17 mouse cellular contexts compared by ENCODE assay signal in genomic region chr15:82183596-82183995, GRCm38 (mm10). TPM values are rescaled to one million over a fixed set of nuclear protein-coding genes. Genes with fewer than 3 reads are reported as not detected.
DNase-seq lines count a peak whose midpoint lies in the region; ATAC-seq lines count a peak whose summit lies in the region.
"Had no signal": no experiment of that assay in that cellular context is flagged by ENCODE, and none has a peak within 500 bp of the region (broad histone marks: within the 10 kb centered on the region; RNA-seq: fewer than 3 reads in every experiment).

No protein-coding gene starts in this region.

- no peak overlapping the region for H3K4me2 ChIP-seq in hindbrain, embryonic 12.5 days (replicated peaks)
- peak overlapping the region; percentile 70 for H3K4me2 ChIP-seq in liver, embryonic 16.5 days (ENCODE audit: low read depth, low read length)
- H3K4me2 ChIP-seq: lung, embryonic 15.5 days; neural tube, embryonic 12.5 days had no signal

- peak overlapping the region; percentile 51 for H3K4me3 ChIP-seq in erythroblast, embryonic 14.5 days (replicated peaks)
- H3K4me3 ChIP-seq in hindbrain, embryonic 10.5 days, result no peak overlapping the region
- no peak overlapping the region for H3K4me3 ChIP-seq in hindbrain, embryonic 12.5 days
- peak overlapping the region; percentile 62 for H3K4me3 ChIP-seq in megakaryocyte, embryonic 14.5 days (replicated peaks)
- peak overlapping the region; percentile 39 for H3K4me3 ChIP-seq in liver, embryonic 16.5 days (ENCODE audit: low read depth, low read length)
- H3K4me3 ChIP-seq: lung, embryonic 15.5 days; neural tube, embryonic 12.5 days had no signal

- DNase-seq in hindbrain, embryonic 10.5 days (ENCODE audit: low spot score), result no peak
- DNase-seq in gastrocnemius, postnatal 36 days, result no peak
- DNase-seq: cerebellum, adult 11-12 months; gastrocnemius, postnatal 14 days; heart, postnatal 4 days; left cerebral cortex, postnatal 4 days; right cerebral cortex, postnatal 4 days had no signal

- intact Hi-C loops in gastrocnemius, postnatal 36 days (cut with DNase I), result no loop called here

- no peak for ATAC-seq in erythroblast, adult 5-6 weeks (replicated peaks; ENCODE audit: low FRiP score, poor library complexity, severe bottlenecking)
- ATAC-seq in hindbrain, embryonic 12.5 days (ENCODE audit: low FRiP score), result no peak
- ATAC-seq in megakaryocyte, adult 5-6 weeks (ENCODE audit: poor library complexity, severe bottlenecking), result no peak
- peak; percentile 15 for ATAC-seq in liver, embryonic 16.5 days (ENCODE audit: low read depth)

- peaks cover 74% of the 10 kb centered on the region for H3K4me1 ChIP-seq in erythroblast, embryonic 14.5 days (ENCODE audit: control insufficient read depth)
- H3K4me1 ChIP-seq in hindbrain, embryonic 10.5 days (replicated peaks), result 0 out of 2 replicates have a peak, but pooled peaks cover 5% of the 10 kb centered on the region
- no peaks in the 10 kb centered on the region for H3K4me1 ChIP-seq in hindbrain, embryonic 12.5 days
- peaks cover 80% of the 10 kb centered on the region for H3K4me1 ChIP-seq in megakaryocyte, embryonic 14.5 days
- peaks cover 64% of the 10 kb centered on the region for H3K4me1 ChIP-seq in liver, embryonic 16.5 days (ENCODE audit: control insufficient read depth, low read depth, low read length)
- H3K4me1 ChIP-seq: lung, embryonic 15.5 days; neural tube, embryonic 12.5 days had no signal

- H3K27ac ChIP-seq in hindbrain, embryonic 10.5 days, result peak overlapping the region; percentile 19
- no peak overlapping the region for H3K27ac ChIP-seq in hindbrain, embryonic 12.5 days
- peak overlapping the region; percentile 89 for H3K27ac ChIP-seq in liver, embryonic 16.5 days (ENCODE audit: low read length)
- H3K27ac ChIP-seq: lung, embryonic 15.5 days; neural tube, embryonic 12.5 days had no signal

- WGBS in hindbrain, embryonic 10.5 days, result 66% methylated on average over 10 of the region's 10 CpGs
- WGBS in hindbrain, embryonic 12.5 days, result 75% methylated on average over 10 of the region's 10 CpGs
- WGBS in liver, embryonic 16.5 days (ENCODE audit: insufficient replicate concordance), result 64% methylated on average over 10 of the region's 10 CpGs

- H3K9ac ChIP-seq in hindbrain, embryonic 12.5 days, result no peak overlapping the region
- peak overlapping the region; percentile 61 for H3K9ac ChIP-seq in liver, embryonic 16.5 days (ENCODE audit: low read depth, low read length)
- H3K9ac ChIP-seq: lung, embryonic 15.5 days; neural tube, embryonic 12.5 days had no signal

- H3K27me3 ChIP-seq in erythroblast, embryonic 14.5 days (ENCODE audit: control insufficient read depth), result no peaks in the 10 kb centered on the region; the same call in 1 of the 2 replicates
- no peaks in the 10 kb centered on the region for H3K27me3 ChIP-seq in hindbrain, embryonic 10.5 days (ENCODE audit: insufficient read depth, poor library complexity, severe bottlenecking)
- no peaks in the 10 kb centered on the region for H3K27me3 ChIP-seq in hindbrain, embryonic 12.5 days
- no peaks in the 10 kb centered on the region for H3K27me3 ChIP-seq in megakaryocyte, embryonic 14.5 days (replicated peaks)
- no peaks in the 10 kb centered on the region for H3K27me3 ChIP-seq in liver, embryonic 16.5 days (ENCODE audit: control insufficient read depth, insufficient read depth, low read depth, low read length)
- H3K27me3 ChIP-seq: CH12.LX; lung, embryonic 15.5 days; neural tube, embryonic 12.5 days had no signal

- H3K36me3 ChIP-seq in erythroblast, embryonic 14.5 days (ENCODE audit: control insufficient read depth), result peaks cover 100% of the 10 kb centered on the region
- H3K36me3 ChIP-seq in hindbrain, embryonic 10.5 days, result peaks cover 100% of the 10 kb centered on the region
- H3K36me3 ChIP-seq in hindbrain, embryonic 12.5 days, result peaks cover 100% of the 10 kb centered on the region
- peaks cover 100% of the 10 kb centered on the region for H3K36me3 ChIP-seq in megakaryocyte, embryonic 14.5 days (replicated peaks; ENCODE audit: low read length)
- H3K36me3 ChIP-seq in liver, embryonic 16.5 days (ENCODE audit: control insufficient read depth, insufficient read depth), result peaks cover 60% of the 10 kb centered on the region

- peaks cover 38% of the 10 kb centered on the region for H3K9me3 ChIP-seq in erythroblast, embryonic 14.5 days (ENCODE audit: control insufficient read depth, low read length)
- peaks cover 36% of the 10 kb centered on the region for H3K9me3 ChIP-seq in hindbrain, embryonic 10.5 days
- H3K9me3 ChIP-seq in hindbrain, embryonic 12.5 days (replicated peaks), result peaks cover 6% of the 10 kb centered on the region; the same call in 1 of the 2 replicates
- peaks cover 24% of the 10 kb centered on the region for H3K9me3 ChIP-seq in megakaryocyte, embryonic 14.5 days
- H3K9me3 ChIP-seq in liver, embryonic 16.5 days (replicated peaks; ENCODE audit: control insufficient read depth, low read length), result peaks cover 4% of the 10 kb centered on the region
- H3K9me3 ChIP-seq: lung, embryonic 15.5 days had no signal

RNA-seq across cellular contexts. Expression of gene Shisa8, which starts 29.0 kb away (rescaled TPM):
- 0.03 TPM in 2 replicates for polyA plus RNA-seq in erythroblast, embryonic 14.5 days (2012)
- total RNA-seq in erythroblast, adult 5-6 weeks (2015; ENCODE audit: low replicate concordance), result not detected in 2 replicates
- not detected in 2 replicates for total RNA-seq in erythroblast, adult 5-6 weeks (2017; ENCODE audit: low replicate concordance)
- polyA plus RNA-seq in hindbrain, embryonic 10.5 days (2016; fragmentation: Nextera tagmentation; extraction: Ambion mirVana), result 1.6 and 1.8 TPM in 2 replicates
- polyA plus RNA-seq in hindbrain, embryonic 12.5 days (2016; fragmentation: Nextera tagmentation; extraction: Ambion mirVana), result 1.6 and 1.7 TPM in 2 replicates
- polyA plus RNA-seq in megakaryocyte, embryonic 14.5 days (2012; ENCODE audit: insufficient read depth, low replicate concordance), result 0.89 TPM in 1 of 2 replicates, not detected in the other
- 0.14 TPM in 1 of 2 replicates, not detected in the other for total RNA-seq in megakaryocyte, adult 5-6 weeks (2015)
- total RNA-seq in megakaryocyte, adult 5-6 weeks (2017), result not detected in 2 replicates
- 0.11 TPM in 2 replicates for polyA plus RNA-seq in liver, embryonic 16.5 days (2015; fragmentation: Nextera tagmentation; extraction: Ambion mirVana)
- total RNA-seq in gastrocnemius, postnatal 36 days (2021), result not detected
- total RNA-seq: megakaryocyte-erythroid progenitor cell, adult 5-6 weeks had no signal

RNA-seq across cellular contexts. Expression of gene Srebf2, which starts 36.6 kb away (rescaled TPM):
- polyA plus RNA-seq in erythroblast, embryonic 14.5 days (2012), result 14.2 and 17.0 TPM in 2 replicates
- 9.0 and 12.5 TPM in 2 replicates for total RNA-seq in erythroblast, adult 5-6 weeks (2015; ENCODE audit: low replicate concordance)
- 11.2 and 15.5 TPM in 2 replicates for total RNA-seq in erythroblast, adult 5-6 weeks (2017; ENCODE audit: low replicate concordance)
- polyA plus RNA-seq in hindbrain, embryonic 10.5 days (2016; fragmentation: Nextera tagmentation; extraction: Ambion mirVana), result 211 and 242 TPM in 2 replicates
- polyA plus RNA-seq in hindbrain, embryonic 12.5 days (2016; fragmentation: Nextera tagmentation; extraction: Ambion mirVana), result 230 and 244 TPM in 2 replicates
- polyA plus RNA-seq in megakaryocyte, embryonic 14.5 days (2012; ENCODE audit: insufficient read depth, low replicate concordance), result 351 and 1,948 TPM in 2 replicates
- 39.0 and 40.7 TPM in 2 replicates for total RNA-seq in megakaryocyte, adult 5-6 weeks (2015)
- total RNA-seq in megakaryocyte, adult 5-6 weeks (2017), result 39.8 and 40.7 TPM in 2 replicates
- polyA plus RNA-seq in liver, embryonic 16.5 days (2015; fragmentation: Nextera tagmentation; extraction: Ambion mirVana), result 51.9 and 53.2 TPM in 2 replicates
- 1 to 10 TPM; 9.2 to 9.8 TPM for total RNA-seq in gastrocnemius, postnatal 36 days (2021)

RNA-seq across cellular contexts. Expression of gene Tnfrsf13c, which starts 40.6 kb away (rescaled TPM):
- polyA plus RNA-seq in erythroblast, embryonic 14.5 days (2012), result 0.36 TPM in 1 of 2 replicates, not detected in the other
- 0.84 and 6.3 TPM in 2 replicates for total RNA-seq in erythroblast, adult 5-6 weeks (2015; ENCODE audit: low replicate concordance)
- not detected in 2 replicates for total RNA-seq in erythroblast, adult 5-6 weeks (2017; ENCODE audit: low replicate concordance)
- polyA plus RNA-seq in hindbrain, embryonic 10.5 days (2016; fragmentation: Nextera tagmentation; extraction: Ambion mirVana), result 0.18 and 0.46 TPM in 2 replicates
- 0.18 and 0.34 TPM in 2 replicates for polyA plus RNA-seq in hindbrain, embryonic 12.5 days (2016; fragmentation: Nextera tagmentation; extraction: Ambion mirVana)
- not detected in 2 replicates for polyA plus RNA-seq in megakaryocyte, embryonic 14.5 days (2012; ENCODE audit: insufficient read depth, low replicate concordance)
- 1.8 and 2.7 TPM in 2 replicates for total RNA-seq in megakaryocyte, adult 5-6 weeks (2015)
- total RNA-seq in megakaryocyte, adult 5-6 weeks (2017), result 1.0 and 1.5 TPM in 2 replicates
- polyA plus RNA-seq in liver, embryonic 16.5 days (2015; fragmentation: Nextera tagmentation; extraction: Ambion mirVana), result 0.40 and 0.93 TPM in 2 replicates
- not detected for total RNA-seq in gastrocnemius, postnatal 36 days (2021)
- total RNA-seq: gastrocnemius, postnatal 14 days had no signal

RNA-seq across cellular contexts. Expression of gene Ccdc134, which starts 55.9 kb away (rescaled TPM):
- 0.70 and 0.73 TPM in 2 replicates for polyA plus RNA-seq in erythroblast, embryonic 14.5 days (2012)
- total RNA-seq in erythroblast, adult 5-6 weeks (2015; ENCODE audit: low replicate concordance), result 0.63 TPM in 1 of 2 replicates, not detected in the other
- 4.1 and 5.0 TPM in 2 replicates for total RNA-seq in erythroblast, adult 5-6 weeks (2017; ENCODE audit: low replicate concordance)
- polyA plus RNA-seq in hindbrain, embryonic 10.5 days (2016; fragmentation: Nextera tagmentation; extraction: Ambion mirVana), result 19.6 and 23.4 TPM in 2 replicates
- 17.0 and 17.1 TPM in 2 replicates for polyA plus RNA-seq in hindbrain, embryonic 12.5 days (2016; fragmentation: Nextera tagmentation; extraction: Ambion mirVana)
- polyA plus RNA-seq in megakaryocyte, embryonic 14.5 days (2012; ENCODE audit: insufficient read depth, low replicate concordance), result 4.1 and 35.3 TPM in 2 replicates
- total RNA-seq in megakaryocyte, adult 5-6 weeks (2015), result 7.8 and 8.8 TPM in 2 replicates
- 22.6 and 23.5 TPM in 2 replicates for total RNA-seq in megakaryocyte, adult 5-6 weeks (2017)
- 5.3 and 5.5 TPM in 2 replicates for polyA plus RNA-seq in liver, embryonic 16.5 days (2015; fragmentation: Nextera tagmentation; extraction: Ambion mirVana)
- total RNA-seq in gastrocnemius, postnatal 36 days (2021), result 10 to 100 TPM; 10.2 to 17.0 TPM

Comparison
In these comparisons a context has a peak if more than half of its experiments do, and no peak if none do; other contexts are left out.
1. H3K4me3 ChIP-seq: peak in erythroblast, embryonic 14.5 days (single experiment), megakaryocyte, embryonic 14.5 days (single experiment) and liver, embryonic 16.5 days (single experiment); none in hindbrain, embryonic 10.5 days (single experiment) and hindbrain, embryonic 12.5 days (single experiment).